Mouse (Mus musculus) small intestine, adult 2 months (tissue): ENCODE data around the gene Car8. TPM values are rescaled to one million over a fixed set of nuclear protein-coding genes. Genes with fewer than 3 reads are reported as not detected.
A peak's percentile ranks its signal among the peaks of the same experiment; 100 is the strongest.

Experiments
- H3K27ac ChIP-seq: fragments of 200-500 bp; 2 replicates; pipeline ENCODE4 v1.5.1; 2012; ENCODE audit warnings: low read depth, low read length, control low read depth, inconsistent platforms; ENCODE audit not compliant: insufficient read depth
- H3K27me3 ChIP-seq: fragments of 200-500 bp; 2 replicates; pipeline ENCODE4 v1.6.1; 2012; ENCODE audit warnings: mild to moderate bottlenecking, moderate library complexity, low read length, inconsistent platforms; ENCODE audit not compliant: control insufficient read depth, insufficient read depth
- H3K36me3 ChIP-seq: fragments of 200-500 bp; 2 replicates; pipeline ENCODE4 v1.6.1; 2012; ENCODE audit warnings: mild to moderate bottlenecking, low read length, control low read depth, inconsistent platforms; ENCODE audit not compliant: control insufficient read depth, insufficient read depth
- H3K4me1 ChIP-seq: fragments of 200-500 bp; 2 replicates; pipeline ENCODE4 v1.6.1; 2012; ENCODE audit warnings: low read length, inconsistent platforms, mixed read lengths; ENCODE audit not compliant: control insufficient read depth, insufficient read depth, insufficient read length
- H3K4me3 ChIP-seq: fragments of 200-500 bp; 2 replicates; pipeline ENCODE4 v1.5.1; 2012; ENCODE audit warnings: low read depth, mild to moderate bottlenecking, control low read depth, inconsistent platforms, low read length, moderate library complexity
- CTCF ChIP-seq: fragments of 200-500 bp; IDR thresholded peaks from 2 replicates; pipeline ENCODE4 v1.5.1; 2012; ENCODE audit warnings: low read depth, mild to moderate bottlenecking, control low read depth, inconsistent platforms, low read length, moderate library complexity, mixed read lengths; ENCODE audit not compliant: insufficient replicate concordance, insufficient read length; ENCODE audit errors: extremely low read depth
- POLR2A ChIP-seq: fragments of 200-500 bp; IDR thresholded peaks from 2 replicates; pipeline ENCODE4 v1.6.1; 2012; ENCODE audit warnings: low read depth, mild to moderate bottlenecking, control low read depth, inconsistent platforms, low read length, moderate library complexity
- WGBS: fragments of 180-500 bp; shearing (Covaris S2); methylation state at CpG from one replicate; pipeline ENCODE4 v1.1.7; 2018; 5-methylcytosine and 5-hydroxymethylcytosine counted together
- polyA plus RNA-seq: library from polyadenylated mRNA; depleted of rRNA; stranded (reverse); fragments of >200 nt; gene quantifications from 2 replicates; pipeline ENCODE4 v1.2.3, GENCODE M21; 2012

The Car8 gene
- polyA plus RNA-seq, 1 experiment = 0.57 TPM

GRCm38 (mm10) chr4:8213661-8214060 lies 25.2 kb downstream of the Car8 start:
- Histone ChIP-seq H3K4me1 (peaks cover 2% of the 10 kb centered on the region; the same call in 1 of the 2 replicates), H3K4me3 (no peak overlapping the region), H3K36me3 (no peaks in the 10 kb centered on the region; the same call in 1 of the 2 replicates), H3K27ac (no peak overlapping the region), H3K27me3 (no peaks in the 10 kb centered on the region)
- WGBS = 66% methylated on average over 2 of the region's 2 CpGs
- no peak for TF ChIP-seq CTCF
- no peak for TF ChIP-seq POLR2A

- H3K4me3 ChIP-seq = no peak overlapping the region
- H3K27ac ChIP-seq = no peak overlapping the region
- TF ChIP-seq POLR2A (no peak), CTCF (no peak)
- H3K4me1 ChIP-seq = peaks cover 2% of the 10 kb centered on the region; the same call in 1 of the 2 replicates
- no peaks in the 10 kb centered on the region; the same call in 1 of the 2 replicates for H3K36me3 ChIP-seq
- H3K27me3 ChIP-seq = no peaks in the 10 kb centered on the region
- WGBS = 39% methylated on average over 8 of the region's 8 CpGs
Observed at GRCm38 (mm10) chr4:8212873-8213569, 25.8 kb downstream of the Car8 start.

GRCm38 (mm10) chr4:8210452-8210851 lies 28.4 kb downstream of the Car8 start:
- Histone ChIP-seq H3K27me3 (no peaks in the 10 kb centered on the region), H3K27ac (no peak overlapping the region), H3K4me3 (no peak overlapping the region), H3K4me1 (no peaks in the 10 kb centered on the region), H3K36me3 (no peaks in the 10 kb centered on the region; the same call in 1 of the 2 replicates)
- WGBS = 95% methylated on average over 2 of the region's 2 CpGs
- no peak for TF ChIP-seq POLR2A
- no peak for TF ChIP-seq CTCF

GRCm38 (mm10) chr4:8207924-8208323 lies 30.9 kb downstream of the Car8 start:
- H3K4me1 ChIP-seq = 0 out of 2 replicates have a peak, but pooled peaks cover 2% of the 10 kb centered on the region
- H3K27ac ChIP-seq = no peak overlapping the region
- H3K36me3 ChIP-seq = no peaks in the 10 kb centered on the region; the same call in 1 of the 2 replicates
- 52% methylated on average over 1 of the region's 1 CpGs for WGBS
- H3K27me3 ChIP-seq = no peaks in the 10 kb centered on the region
- TF ChIP-seq POLR2A = no peak
- TF ChIP-seq CTCF = no peak
- no peak overlapping the region for H3K4me3 ChIP-seq

GRCm38 (mm10) chr4:8206918-8207573 lies 31.8 kb downstream of the Car8 start:
- H3K36me3 ChIP-seq = no peaks in the 10 kb centered on the region; the same call in 1 of the 2 replicates
- no peak overlapping the region for H3K4me3 ChIP-seq
- peak overlapping the region; percentile 0; the same call in 1 of the 2 replicates for H3K27ac ChIP-seq
- H3K27me3 ChIP-seq = no peaks in the 10 kb centered on the region
- 28% methylated on average over 6 of the region's 6 CpGs for WGBS
- H3K4me1 ChIP-seq = 0 out of 2 replicates have a peak, but pooled peaks cover 2% of the 10 kb centered on the region
- TF ChIP-seq POLR2A = no peak
- TF ChIP-seq CTCF = no peak

- Histone ChIP-seq H3K4me3 (no peak overlapping the region), H3K36me3 (no peaks in the 10 kb centered on the region; the same call in 1 of the 2 replicates), H3K27me3 (no peaks in the 10 kb centered on the region), H3K4me1 (0 out of 2 replicates have a peak, but pooled peaks cover 2% of the 10 kb centered on the region), H3K27ac (no peak overlapping the region)
- WGBS = 53% methylated on average over 4 of the region's 4 CpGs
- TF ChIP-seq POLR2A = no peak
- TF ChIP-seq CTCF = no peak
Observed at GRCm38 (mm10) chr4:8205089-8205649, 33.7 kb downstream of the Car8 start.

- Histone ChIP-seq H3K36me3 (no peaks in the 10 kb centered on the region), H3K4me3 (no peak overlapping the region), H3K27me3 (no peaks in the 10 kb centered on the region), H3K4me1 (0 out of 2 replicates have a peak, but pooled peaks cover 2% of the 10 kb centered on the region), H3K27ac (no peak overlapping the region)
- TF ChIP-seq CTCF (no peak), POLR2A (no peak)
- WGBS = 22% methylated on average over 1 of the region's 1 CpGs
Observed at GRCm38 (mm10) chr4:8203367-8203766, 35.5 kb downstream of the Car8 start.
